Mouse (Mus musculus) left cerebral cortex, adult 18-20 months (tissue): ENCODE measurements around the gene Pitpnm2. TPM values are rescaled to one million over a fixed set of nuclear protein-coding genes. Genes with fewer than 3 reads are reported as not detected.

Experiments used
- DNase-seq, 2 experiments: peaks; one replicate each; pipeline ENCODE4 v3.0.0; 2021 to 2022; ENCODE audit warnings: low spot score in 2 of 2, mixed read lengths in 1 of 2
- total RNA-seq, 2 experiments: library from RNA; stranded (reverse); gene quantifications; 2 replicates each; pipeline ENCODE4 v1.2.3; 2021

The Pitpnm2 gene
- total RNA-seq, 2 experiments from 2014 or later: 259 to 274 TPM

DNA sequence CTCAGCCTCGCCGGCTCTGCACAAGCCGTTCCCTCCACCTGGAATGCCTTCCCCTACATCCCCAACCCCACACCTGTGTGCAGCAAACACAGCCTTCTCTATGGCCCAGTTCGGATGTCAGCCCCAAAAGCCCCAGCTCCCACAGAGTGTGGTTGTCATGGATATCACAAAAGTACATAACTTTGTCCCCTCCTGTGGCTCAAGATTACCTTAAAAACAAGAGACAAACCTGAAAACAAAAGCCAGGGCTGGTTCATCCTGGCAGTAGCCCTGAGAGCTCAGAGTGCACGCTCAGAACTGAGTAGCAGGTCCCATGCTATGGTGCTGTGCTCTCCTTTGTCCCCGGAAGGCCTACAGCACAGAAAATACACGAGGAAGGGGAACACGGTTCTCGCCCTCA lies 44.3 kb downstream of the Pitpnm2 start:
- DNase-seq: no peak

DNA sequence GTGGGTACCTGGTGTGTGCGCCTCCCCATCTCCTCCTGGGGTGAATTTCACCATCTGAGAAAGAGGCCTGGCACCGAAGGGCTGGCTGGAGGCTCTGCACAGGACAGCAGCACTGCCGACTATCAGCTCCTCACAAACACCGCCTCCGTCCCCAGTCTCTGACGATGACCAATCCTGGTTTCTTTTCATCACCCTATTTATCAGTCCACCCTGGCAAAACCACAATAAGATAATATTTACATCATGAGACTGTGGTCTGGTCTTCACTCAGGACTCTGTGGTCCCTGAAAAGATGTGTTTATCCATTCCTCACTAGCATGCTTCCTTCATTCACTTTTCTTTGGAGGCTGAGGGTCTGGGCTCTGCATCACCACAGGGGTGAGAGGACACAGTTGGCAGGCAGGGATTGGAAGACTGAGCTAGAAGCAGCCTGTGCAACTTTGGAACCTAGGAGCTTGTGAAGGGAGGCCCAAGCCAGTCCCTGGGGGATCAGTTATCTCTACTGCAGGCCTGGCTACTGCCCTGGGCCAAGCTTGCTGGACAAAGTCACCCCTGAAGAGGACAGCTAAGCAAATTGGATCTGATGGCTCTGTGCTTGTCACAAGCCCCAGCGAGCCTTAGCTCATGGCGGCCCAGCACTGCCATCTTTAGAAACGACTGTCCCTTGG lies 45.3 kb downstream of the Pitpnm2 start:
- no peak for DNase-seq

GRCm38 (mm10) chr5:124203251-124203650 lies 46.3 kb downstream of the Pitpnm2 start:
- DNase-seq: no peak

GRCm38 (mm10) chr5:124202071-124202470 lies 47.5 kb downstream of the Pitpnm2 start:
- DNase-seq: no peak

DNA sequence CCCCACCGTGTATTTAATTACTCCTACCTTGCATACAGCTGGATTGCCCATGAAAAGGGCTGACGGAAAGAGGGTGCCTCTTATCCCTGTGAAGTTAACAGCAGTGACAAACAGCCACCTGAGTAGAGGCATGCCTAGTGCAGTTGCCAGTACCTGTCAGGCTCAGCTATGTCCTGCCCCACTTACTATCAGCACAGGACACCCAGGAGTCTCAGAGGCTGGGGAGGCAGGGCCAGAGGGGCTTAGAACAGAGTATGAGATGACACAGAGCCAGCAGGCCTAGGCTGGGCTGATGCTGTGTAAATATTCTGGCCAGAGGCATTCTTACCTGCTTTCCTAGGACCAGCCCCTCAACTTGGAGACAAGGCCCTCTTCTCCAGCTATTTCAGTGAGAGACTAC lies 48.0 kb downstream of the Pitpnm2 start:
- no peak for DNase-seq

DNA sequence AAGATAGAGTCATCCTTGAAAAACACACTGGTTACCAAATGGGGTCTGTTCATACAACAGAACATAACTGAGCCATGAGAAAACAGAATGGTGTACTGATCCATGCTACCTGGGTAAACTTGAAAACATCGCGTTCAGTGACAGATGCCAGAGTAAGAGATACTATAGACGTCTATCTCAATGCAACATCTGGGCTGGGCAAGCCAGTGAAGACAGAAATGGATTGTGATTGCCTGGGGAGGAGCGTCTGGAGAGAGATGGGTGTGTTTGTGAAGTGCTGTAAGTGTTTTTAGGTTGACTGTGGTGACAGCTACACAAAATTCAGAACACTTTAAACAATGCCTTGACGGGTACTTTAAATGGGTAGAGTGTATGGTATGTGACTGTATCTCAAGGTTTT lies 48.7 kb downstream of the Pitpnm2 start:
- DNase-seq: no peak

GRCm38 (mm10) chr5:124199168-124199567 lies 50.4 kb downstream of the Pitpnm2 start:
- no peak for DNase-seq

DNA sequence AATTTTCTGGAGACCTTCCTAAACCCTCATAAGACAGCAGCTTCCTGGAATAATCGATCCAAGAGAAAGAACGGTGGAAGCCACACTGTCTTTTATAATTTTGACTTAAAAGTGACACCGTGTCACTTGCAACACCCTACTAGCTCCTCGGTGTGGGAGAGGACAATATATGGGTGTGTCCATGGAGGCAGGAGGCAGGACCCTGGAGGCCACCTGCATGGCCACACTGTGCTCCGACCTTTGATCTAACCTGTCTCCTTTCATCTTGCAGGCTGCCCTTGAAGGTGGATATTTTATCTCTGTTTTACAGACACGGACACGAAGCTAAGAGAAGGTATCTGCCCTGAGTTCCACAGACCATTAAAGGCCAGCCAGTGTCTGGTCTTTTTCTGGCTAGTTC lies 51.1 kb downstream of the Pitpnm2 start:
- DNase-seq: no peak

DNA sequence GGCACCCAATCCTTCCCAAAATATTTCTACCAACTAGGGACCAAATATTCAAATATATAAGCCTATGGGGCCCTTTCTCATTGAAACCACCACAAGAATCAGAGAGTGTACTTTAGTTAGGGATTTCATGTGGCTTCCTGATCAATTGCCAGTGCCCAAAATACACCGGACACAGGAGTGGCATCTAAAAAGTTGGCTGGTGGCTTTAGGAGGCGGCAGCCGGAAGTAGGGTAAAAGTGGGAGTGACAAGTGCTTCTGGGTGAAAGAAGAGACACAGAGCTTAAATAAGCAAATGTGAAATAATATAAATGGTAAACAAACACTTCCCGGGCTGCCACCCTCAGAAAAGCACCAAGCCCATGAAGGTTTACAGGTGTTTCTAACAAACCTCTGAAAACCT lies 53.5 kb downstream of the Pitpnm2 start:
- DNase-seq: no peak

DNA sequence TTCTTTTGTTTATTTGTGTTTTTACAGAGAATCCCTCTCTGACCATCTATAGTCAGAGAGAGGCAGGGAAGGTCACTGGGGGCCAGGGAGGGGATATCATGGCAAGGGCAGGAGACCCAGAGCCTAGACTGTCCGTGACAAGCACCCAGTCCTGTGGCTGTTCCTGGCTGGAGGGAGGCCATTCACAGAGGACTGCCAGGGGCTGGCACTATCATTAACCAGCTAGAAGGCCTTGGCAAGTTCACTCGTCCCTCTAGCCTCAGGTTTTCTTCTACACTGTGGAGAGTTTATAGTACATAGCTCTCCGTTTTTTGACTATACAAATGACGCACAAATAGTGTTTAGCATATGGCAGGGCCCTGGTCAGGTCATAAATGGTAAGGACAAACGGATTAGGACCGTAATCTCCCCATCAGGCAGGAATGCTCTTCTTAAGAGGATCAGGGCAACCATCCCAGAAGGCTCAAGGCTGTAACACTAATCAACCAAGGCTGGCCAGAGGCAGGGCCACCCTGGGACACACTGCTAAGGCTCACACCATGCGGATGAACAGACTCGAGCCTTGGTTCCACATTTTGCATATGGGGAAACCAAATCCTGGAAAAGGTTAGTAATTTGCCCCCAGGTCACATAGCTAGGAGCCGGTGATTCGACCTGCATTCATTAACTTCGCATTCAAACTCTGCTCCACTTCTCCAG lies 55.0 kb downstream of the Pitpnm2 start:
- DNase-seq: no peak

DNA sequence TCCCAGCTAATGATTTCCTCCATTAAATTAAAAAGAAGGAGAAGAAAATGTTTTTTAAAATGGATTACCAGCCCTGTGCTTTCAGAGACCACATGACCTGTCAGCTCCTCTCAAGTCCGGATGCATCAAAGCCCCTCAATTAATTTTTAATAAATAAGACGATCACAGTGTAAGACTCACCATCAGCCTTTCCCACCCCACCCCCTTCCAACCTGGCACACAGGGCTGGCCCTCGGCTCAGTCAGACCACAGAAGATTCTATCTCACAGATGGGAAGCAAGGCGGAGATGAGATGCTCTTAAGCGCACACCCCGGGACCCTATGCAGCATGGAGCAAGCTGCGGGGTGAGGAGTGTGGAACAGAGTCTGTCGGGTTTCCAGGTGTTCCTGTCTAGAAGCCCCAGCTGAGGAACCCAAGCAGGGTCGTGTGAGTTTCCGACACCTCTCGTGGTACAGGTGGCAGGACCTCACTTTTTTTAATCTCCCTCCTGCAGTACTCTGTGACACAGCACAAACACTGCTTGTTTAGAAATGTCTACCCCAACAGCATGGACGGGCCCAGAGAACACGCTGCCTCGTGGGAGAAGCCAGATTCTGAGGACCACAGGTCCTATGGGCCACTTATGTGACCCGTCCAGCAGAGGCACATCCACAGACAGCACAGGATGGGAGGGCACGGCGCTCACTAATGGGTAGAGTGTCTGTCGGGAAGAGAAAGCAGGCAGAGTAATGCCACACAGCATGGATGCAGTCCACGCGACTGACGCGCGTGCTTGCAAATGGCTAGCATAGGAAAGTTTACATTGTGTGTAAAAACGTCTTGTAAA lies 56.1 kb downstream of the Pitpnm2 start:
- no peak for DNase-seq

DNA sequence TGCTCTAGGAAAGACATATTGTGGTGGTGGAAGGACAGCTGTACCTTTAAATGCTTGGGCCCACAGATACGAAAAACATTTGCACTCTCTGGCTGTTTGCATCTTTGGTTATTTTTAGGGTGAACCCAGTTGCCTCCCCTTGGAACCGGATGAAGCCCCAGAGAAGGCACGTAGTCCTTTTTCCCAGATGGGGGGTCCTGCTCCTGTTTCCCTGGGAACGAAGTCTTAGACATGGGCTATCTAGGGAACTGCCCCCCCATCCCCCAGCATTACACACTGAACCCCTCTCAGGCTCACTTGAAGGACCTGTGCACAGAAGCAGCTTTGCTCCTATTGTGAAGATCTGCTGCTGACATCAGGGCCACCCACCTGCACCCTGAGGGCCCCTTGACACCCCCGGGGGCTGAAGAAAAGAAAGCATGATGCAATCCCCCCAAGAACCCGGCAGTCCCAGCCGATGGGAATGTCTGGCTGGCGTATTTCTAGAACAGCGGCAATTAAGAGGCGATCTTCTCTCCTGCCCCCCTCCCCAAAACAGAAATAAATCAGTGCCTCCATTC lies 56.8 kb downstream of the Pitpnm2 start:
- DNase-seq: no peak

- no peak for DNase-seq
Measured at GRCm38 (mm10) chr5:124192251-124192710, 57.3 kb downstream of the Pitpnm2 start.

DNA sequence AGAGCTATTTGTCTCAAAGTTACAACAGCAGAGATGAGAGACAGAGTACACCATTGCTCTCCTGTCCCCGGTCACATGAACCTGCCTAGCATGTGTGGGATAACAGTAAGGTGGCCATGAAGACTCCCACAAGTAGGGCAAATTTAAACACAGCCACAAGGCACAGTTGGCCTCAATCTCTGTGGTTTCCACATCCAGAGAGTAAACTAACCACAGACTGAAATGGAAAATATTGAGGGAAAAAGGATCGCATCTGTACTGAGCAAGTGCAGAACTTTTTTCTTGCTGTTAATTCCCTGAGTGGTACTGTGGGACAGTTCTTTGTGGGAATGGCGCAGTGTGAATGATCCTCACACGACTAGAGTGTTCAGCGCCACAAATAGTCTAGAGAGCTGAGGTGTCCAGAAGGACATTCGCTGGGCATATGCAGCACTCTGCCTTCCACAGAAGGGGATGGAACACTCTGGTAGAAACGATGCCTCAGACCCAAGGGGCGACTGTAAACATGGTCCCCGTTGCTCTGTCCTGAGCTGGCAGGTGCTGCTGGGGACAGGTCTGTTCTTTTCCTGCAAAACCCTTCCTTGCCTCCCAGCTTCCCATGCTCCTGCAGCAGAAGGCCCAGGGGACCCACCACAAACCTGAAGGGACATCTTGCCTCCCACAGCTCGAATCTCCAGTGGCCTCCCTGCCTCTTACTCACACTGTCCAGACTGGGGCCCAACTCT lies 59.3 kb downstream of the Pitpnm2 start:
- DNase-seq: no peak

DNA sequence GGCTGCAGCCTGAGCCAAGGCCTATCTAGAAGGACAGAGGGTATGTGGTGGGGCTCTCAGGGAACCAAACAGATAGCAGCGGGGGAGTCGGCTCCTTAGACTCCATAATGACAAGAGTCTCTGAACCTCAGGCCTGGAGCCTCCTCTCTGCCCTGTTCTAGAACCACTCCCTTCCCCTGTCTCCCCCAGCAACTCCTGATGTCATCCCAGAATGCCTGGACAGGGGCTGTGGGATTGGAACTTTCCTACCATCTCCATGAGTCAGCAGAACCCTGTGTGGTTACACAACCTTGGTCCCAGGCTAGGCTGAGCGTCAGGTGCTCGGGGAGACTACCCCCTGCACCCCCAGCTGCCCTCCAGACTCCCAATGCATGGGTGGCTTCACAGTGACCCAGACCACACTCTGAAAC lies 60.0 kb downstream of the Pitpnm2 start:
- no peak for DNase-seq

- DNase-seq: peak; percentile 71 to 81
Measured at GRCm38 (mm10) chr5:124187508-124188311, 61.9 kb downstream of the Pitpnm2 start.

DNA sequence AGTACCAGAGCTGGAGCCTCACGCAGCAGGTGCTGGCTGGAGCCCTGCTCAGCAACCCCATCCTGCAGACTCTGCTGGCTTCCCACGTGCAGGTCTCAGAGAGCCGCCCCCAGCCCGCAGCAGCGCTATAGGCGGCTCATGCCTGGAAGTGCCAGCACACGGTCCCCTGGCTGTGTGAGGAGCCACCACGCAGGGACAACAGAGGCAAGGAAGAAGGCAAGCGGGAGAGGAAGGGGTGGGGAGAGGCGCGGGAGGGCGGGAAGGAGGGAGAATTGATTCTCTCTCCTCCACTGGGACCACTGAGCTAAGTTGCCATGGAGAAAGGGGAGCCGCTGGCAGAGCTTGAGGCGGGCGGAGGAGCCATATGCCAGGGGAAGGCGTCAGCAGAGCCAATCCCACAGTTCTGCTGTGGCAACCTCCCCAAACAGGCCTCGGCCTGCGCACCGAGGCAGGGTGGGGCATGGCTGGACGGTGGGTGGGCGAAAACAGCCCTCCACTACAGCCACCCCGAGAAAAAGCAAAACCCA lies 62.5 kb downstream of the Pitpnm2 start:
- DNase-seq: peak; percentile 66 to 78

DNA sequence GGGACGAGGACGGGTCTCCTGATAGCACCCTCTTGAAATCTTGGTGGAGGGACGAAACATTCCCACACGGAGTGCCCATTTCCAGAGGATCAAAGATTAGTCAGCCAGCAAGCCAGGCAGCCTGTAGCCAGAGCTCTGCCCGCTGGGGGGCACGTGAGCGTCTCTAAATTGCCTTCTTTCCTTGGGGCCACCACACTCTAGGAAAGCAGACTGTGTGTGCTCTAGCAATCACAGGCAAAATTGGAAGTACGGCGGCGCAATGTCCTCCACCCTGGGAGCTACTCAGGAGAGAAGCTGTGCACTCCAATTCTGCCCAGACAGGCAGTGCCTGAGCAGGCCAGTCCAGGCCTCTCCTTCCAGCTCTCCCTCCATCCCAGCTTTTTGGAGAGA lies 63.1 kb downstream of the Pitpnm2 start:
- DNase-seq: peak in 1 of 2 experiments; percentile 65

DNA sequence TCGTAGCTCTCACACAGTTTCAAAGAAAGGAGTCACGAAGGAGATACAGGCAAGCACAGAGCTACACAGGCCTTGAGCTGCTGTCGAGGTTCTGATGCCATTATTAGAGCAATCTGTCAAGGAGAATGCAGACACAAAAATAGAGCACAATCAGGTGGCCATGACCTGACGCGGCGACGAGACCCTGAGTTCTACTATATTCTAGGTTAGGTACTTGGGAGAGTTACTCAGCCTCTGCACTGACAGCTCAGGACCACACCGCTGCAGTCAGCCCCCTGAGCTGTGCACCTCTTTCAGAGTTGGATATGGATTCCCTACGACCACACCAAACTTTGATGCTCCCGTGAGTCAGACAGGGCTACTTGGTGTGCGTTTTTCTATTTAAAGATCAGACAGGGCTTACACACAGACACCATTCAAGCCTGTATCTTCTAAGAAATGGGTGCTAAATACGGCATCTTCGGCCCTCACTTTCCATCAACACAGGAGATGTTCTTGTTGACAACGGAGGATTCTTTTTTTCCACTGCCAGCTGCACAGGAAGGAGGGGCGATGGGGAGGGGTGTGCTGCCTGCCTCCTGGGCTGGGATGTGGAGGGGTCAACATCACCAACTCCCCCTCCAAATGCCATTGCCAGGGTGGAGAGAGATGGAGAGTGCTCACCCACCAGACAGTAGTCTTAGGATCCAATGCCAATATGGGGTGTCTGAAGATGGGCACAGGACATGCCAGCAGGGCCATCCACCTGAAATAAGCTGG lies 63.7 kb downstream of the Pitpnm2 start:
- no peak for DNase-seq
